Mouse (Mus musculus) liver, postnatal 0 days (tissue): ENCODE measurements at regions not wholly inside any gene's neighbourhood (a gene's known extent, or its start where the extent isn't known, plus 50 kb on each side); places are given as distances from the start of the nearest gene placed in this dataset.

Experiments
- CTCF ChIP-seq: sonication (generic); IDR thresholded peaks from 2 replicates; pipeline ENCODE4 v1.5.1; 2016; ENCODE audit warnings: antibody characterized with exemption, low read depth
- EP300 ChIP-seq: IDR thresholded peaks from 2 replicates; pipeline ENCODE4 v1.6.1; 2016; ENCODE audit warnings: antibody characterized with exemption, low read depth, mild to moderate bottlenecking

DNA sequence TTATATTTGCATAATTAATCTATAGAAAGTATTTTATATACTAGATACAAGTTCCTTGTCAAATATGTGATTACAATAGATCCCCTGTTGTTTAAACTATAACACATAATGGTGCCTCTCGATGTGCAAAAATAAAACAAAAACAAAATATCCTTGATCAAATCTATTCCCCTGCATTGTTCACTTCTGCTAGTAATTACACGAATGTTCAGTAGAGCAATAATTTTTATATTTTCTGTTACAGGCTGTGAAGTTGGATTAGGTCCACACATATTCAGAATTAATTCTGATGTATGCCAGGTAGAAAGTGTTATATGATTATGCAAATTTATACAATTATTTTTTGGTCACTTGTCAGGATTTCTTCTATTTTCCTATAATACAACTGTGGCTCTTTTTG is 415.9 kb downstream of the Slc22a22 start:
- TF ChIP-seq CTCF (no peak), EP300 (no peak)
